Mouse (Mus musculus): ENCODE measurements around the gene Plk5.

- TF ChIP-seq CHD2 (IDR thresholded peaks at IDR 0.05; ENCODE audit: low read depth, low read length): no peak
- TF ChIP-seq ZNF384 (IDR thresholded peaks at IDR 0.05; ENCODE audit: low read depth, low read length): no peak
- TF ChIP-seq MAFK (IDR thresholded peaks at IDR 0.05; ENCODE audit: insufficient read depth, low read depth, low read length): no peak
Measured at GRCm38 (mm10) chr10:80390697-80391096, 34.4 kb downstream of the Plk5 start.
